Mouse (Mus musculus): Measurements from ENCODE around the gene Zfp790. TPM values are rescaled to one million over a fixed set of nuclear protein-coding genes. Genes with fewer than 3 reads are reported as not detected.
A peak's percentile ranks its signal among the peaks of the same experiment; 100 is the strongest.

Zfp790 gene
- polyA plus RNA-seq, 1 experiment from 2014 or later = 10.4 TPM

- Histone ChIP-seq H3K36me3 (ENCODE audit: control insufficient read depth, insufficient read depth, low read length) (peaks cover 24% of the 10 kb centered on the region), H3K9ac (ENCODE audit: low read length) (no peak overlapping the region), H3K27ac (replicated peaks in 1 of 2; ENCODE audit: control insufficient read depth in 1 of 2, insufficient read depth in 1 of 2, low read depth in 2 of 2, low read length in 2 of 2) (no peak overlapping the region), H3K4me3 (ENCODE audit: control insufficient read depth in 1 of 2, insufficient read depth in 1 of 2, low read depth in 1 of 2, low read length in 2 of 2) (no peak overlapping the region), H3K4me1 (ENCODE audit: control insufficient read depth in 2 of 2, insufficient read depth in 2 of 2, low read length in 2 of 2) (no peaks in the 10 kb centered on the region), H3K9me3 (ENCODE audit: control insufficient read depth, low read length) (no peaks in the 10 kb centered on the region), H3K4me2 (ENCODE audit: low read length) (no peak overlapping the region), H3K27me3 (ENCODE audit: control insufficient read depth, insufficient read depth, low read length) (no peaks in the 10 kb centered on the region)
- no peak for ATAC-seq (ENCODE audit: insufficient number of reproducible peaks, insufficient read depth, low FRiP score, low read depth)
- WGBS = 79% methylated on average over 1 of the region's 1 CpGs
Measured at GRCm38 (mm10) chr7:29842105-29842504, 26.2 kb downstream of the Zfp790 start.

GRCm38 (mm10) chr7:29844616-29845015 is 28.7 kb downstream of the Zfp790 start:
- Histone ChIP-seq H3K9me3 (ENCODE audit: control insufficient read depth, low read length) (no peaks in the 10 kb centered on the region), H3K27me3 (ENCODE audit: control insufficient read depth, insufficient read depth, low read length) (no peaks in the 10 kb centered on the region), H3K27ac (replicated peaks in 1 of 2; ENCODE audit: control insufficient read depth in 1 of 2, insufficient read depth in 1 of 2, low read depth in 2 of 2, low read length in 2 of 2) (no peak overlapping the region), H3K4me3 (ENCODE audit: control insufficient read depth in 1 of 2, insufficient read depth in 1 of 2, low read depth in 1 of 2, low read length in 2 of 2) (no peak overlapping the region), H3K4me2 (ENCODE audit: low read length) (no peak overlapping the region), H3K36me3 (ENCODE audit: control insufficient read depth, insufficient read depth, low read length) (peaks cover 24% of the 10 kb centered on the region), H3K4me1 (ENCODE audit: control insufficient read depth in 2 of 2, insufficient read depth in 2 of 2, low read length in 2 of 2) (no peaks in the 10 kb centered on the region), H3K9ac (ENCODE audit: low read length) (no peak overlapping the region)
- 81% methylated on average over 5 of the region's 5 CpGs for WGBS
- no peak for ATAC-seq (ENCODE audit: insufficient number of reproducible peaks, insufficient read depth, low FRiP score, low read depth)

DNA sequence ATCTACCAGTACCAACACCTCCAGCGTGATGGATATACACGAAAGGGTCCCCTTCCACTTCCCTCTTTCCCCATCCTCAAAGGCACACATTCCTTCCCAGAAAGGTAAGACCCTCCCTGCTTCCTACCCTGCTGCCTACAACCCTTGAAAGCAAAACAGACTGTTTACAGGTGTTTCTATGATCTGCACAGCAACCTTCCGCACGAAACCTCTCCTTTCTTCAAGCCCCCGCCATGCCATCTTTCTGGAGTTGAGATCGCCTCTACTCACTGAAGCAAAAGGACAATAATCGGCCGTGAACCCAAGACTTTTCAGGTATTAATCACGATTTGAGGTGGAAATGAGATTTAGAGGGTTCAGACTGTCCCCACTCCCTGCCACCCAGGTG is 36.9 kb downstream of the Zfp790 start:
- H3K36me3 ChIP-seq (ENCODE audit: control insufficient read depth, insufficient read depth, low read length) = no peaks in the 10 kb centered on the region
- peak overlapping the region; percentile 66 for H3K9ac ChIP-seq (ENCODE audit: low read length)
- H3K4me3 ChIP-seq (ENCODE audit: control insufficient read depth in 1 of 2, insufficient read depth in 1 of 2, low read depth in 1 of 2, low read length in 2 of 2) = peak overlapping the region; percentile 52 to 82
- no peaks in the 10 kb centered on the region for H3K9me3 ChIP-seq (ENCODE audit: control insufficient read depth, low read length)
- ATAC-seq (ENCODE audit: insufficient number of reproducible peaks, insufficient read depth, low FRiP score, low read depth) = no peak
- no peaks in the 10 kb centered on the region for H3K27me3 ChIP-seq (ENCODE audit: control insufficient read depth, insufficient read depth, low read length)
- H3K4me1 ChIP-seq (ENCODE audit: control insufficient read depth in 2 of 2, insufficient read depth in 2 of 2, low read length in 2 of 2) = peaks cover 4 to 5% of the 10 kb centered on the region in 2 experiments; a peak in 2 of 4 replicates
- WGBS = 60% methylated on average over 9 of the region's 9 CpGs
- H3K4me2 ChIP-seq (ENCODE audit: low read length) = peak overlapping the region; percentile 81
- H3K27ac ChIP-seq (replicated peaks in 1 of 2; ENCODE audit: control insufficient read depth in 1 of 2, insufficient read depth in 1 of 2, low read depth in 2 of 2, low read length in 2 of 2) = no peak overlapping the region

DNA sequence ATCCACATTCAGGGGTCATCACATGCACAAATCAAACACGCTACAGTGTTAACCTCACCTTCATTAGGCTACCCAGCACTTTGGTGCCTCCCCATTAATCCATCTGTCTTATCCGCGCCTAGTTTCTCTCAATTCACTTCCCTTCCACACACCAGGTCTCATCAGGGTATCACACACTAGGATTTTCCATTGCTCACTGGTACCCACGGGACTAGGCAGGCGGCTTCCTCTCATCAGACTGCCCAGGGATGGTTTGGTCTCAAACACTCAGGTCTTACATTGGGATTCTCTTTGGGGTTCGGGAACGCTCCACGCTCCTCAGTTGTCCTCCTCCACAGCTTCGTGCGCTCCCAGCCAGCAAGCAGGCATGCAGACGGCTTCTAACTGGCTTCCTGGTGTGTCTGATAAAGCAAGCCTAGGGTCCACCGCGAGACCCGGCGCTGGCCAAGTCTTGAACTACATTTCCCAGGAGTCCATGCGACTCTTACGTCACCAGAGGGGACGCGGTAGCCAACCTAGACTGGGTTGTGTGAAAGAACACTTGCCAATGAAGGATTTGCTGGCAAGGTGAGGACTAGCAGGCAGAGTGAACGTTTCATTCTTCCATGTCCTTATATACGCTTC is 37.4 kb downstream of the Zfp790 start, which contains the start of gene Zfp940:
Gene Zfp940, minus strand, starts transcription at position 451 of the 624 bp plus-strand sequence.
- WGBS = 1% methylated on average over 21 of the region's 21 CpGs

DNA sequence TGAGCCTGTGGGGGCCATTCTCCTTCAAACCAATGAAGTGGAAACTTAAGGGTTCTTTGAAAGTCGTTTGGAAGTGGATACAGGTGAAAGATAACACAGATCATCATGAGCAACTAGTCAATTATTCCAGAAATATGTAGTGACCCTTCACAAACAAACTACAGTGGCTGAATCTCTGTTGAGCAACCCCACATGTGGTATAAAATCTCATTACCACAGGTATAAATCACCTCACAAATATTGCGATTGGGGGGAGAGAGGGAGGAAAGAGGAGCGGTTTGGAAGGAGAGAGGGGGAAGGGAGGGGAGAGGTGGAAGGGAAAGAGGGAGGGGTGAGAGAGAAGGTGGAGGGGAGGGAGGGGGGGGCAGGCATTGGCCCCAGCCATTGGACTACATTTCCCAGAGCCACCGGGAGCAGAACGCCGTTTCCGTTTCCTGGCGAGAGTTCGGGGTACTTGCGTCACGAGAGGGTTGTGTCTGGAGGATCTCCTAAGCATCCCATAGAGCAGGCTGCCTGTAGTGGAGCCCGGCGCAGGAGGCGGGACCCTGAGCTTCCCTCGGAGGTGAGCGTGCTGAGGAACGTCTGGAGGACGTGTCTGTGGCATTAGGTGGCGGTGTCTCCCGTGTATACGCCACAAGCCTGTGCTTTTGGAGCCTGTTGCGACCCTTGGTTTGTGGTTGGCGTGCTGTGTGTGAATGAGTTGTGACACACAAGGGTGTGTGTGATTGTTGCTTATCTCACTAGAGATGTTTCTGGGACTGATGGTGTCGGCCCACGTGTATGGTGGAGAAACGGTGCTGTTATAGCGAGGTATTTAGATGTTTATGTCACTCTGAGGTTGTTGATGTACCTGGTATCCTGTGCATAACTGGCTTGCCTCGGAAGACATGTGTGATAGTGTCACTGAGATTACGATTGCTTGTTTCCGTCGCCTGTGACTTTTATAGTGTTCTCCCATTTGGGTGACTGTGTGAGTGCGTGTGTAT is 43.9 kb downstream of the Zfp790 start, which contains the start of gene Zfp420:
Gene Zfp420, plus strand, starts transcription at position 448 of the 986 bp plus-strand sequence.
- Histone ChIP-seq H3K9me3 (ENCODE audit: control insufficient read depth, low read length) (no peaks in the 10 kb centered on the region), H3K27me3 (ENCODE audit: control insufficient read depth, insufficient read depth, low read length) (no peaks in the 10 kb centered on the region), H3K9ac (ENCODE audit: low read length) (peak within 1 kb of the TSS; percentile 76), H3K27ac (replicated peaks in 1 of 2; ENCODE audit: control insufficient read depth in 1 of 2, insufficient read depth in 1 of 2, low read depth in 2 of 2, low read length in 2 of 2) (peak within 1 kb of the TSS; percentile 4 to 19; a peak in 2 of 4 replicates), H3K4me3 (ENCODE audit: control insufficient read depth in 1 of 2, insufficient read depth in 1 of 2, low read depth in 1 of 2, low read length in 2 of 2) (peak within 1 kb of the TSS; percentile 56 to 65), H3K36me3 (ENCODE audit: control insufficient read depth, insufficient read depth, low read length) (0 out of 2 replicates have a peak, but pooled peaks cover 6% of the 10 kb centered on the region), H3K4me2 (ENCODE audit: low read length) (peak within 1 kb of the TSS; percentile 82), H3K4me1 (ENCODE audit: control insufficient read depth in 2 of 2, insufficient read depth in 2 of 2, low read length in 2 of 2) (peaks cover 0 to 7% of the 10 kb centered on the region in 2 experiments; a peak in 1 of 4 replicates)
- WGBS = 4% methylated on average over 32 of the region's 32 CpGs
- ATAC-seq (ENCODE audit: insufficient number of reproducible peaks, insufficient read depth, low FRiP score, low read depth) = peak; percentile 93

More for the DNA sequence above, 37.4 kb downstream of the Zfp790 start, which contains the start of gene Zfp940:
- Histone ChIP-seq H3K9ac (ENCODE audit: low read length) (peak within 1 kb of the TSS; percentile 66), H3K9me3 (ENCODE audit: control insufficient read depth, low read length) (no peaks in the 10 kb centered on the region), H3K4me1 (ENCODE audit: control insufficient read depth in 2 of 2, insufficient read depth in 2 of 2, low read length in 2 of 2) (peaks cover 4 to 5% of the 10 kb centered on the region in 2 experiments; a peak in 2 of 4 replicates), H3K4me3 (ENCODE audit: control insufficient read depth in 1 of 2, insufficient read depth in 1 of 2, low read depth in 1 of 2, low read length in 2 of 2) (peak within 1 kb of the TSS; percentile 52 to 82), H3K27me3 (ENCODE audit: control insufficient read depth, insufficient read depth, low read length) (no peaks in the 10 kb centered on the region), H3K27ac (replicated peaks in 1 of 2; ENCODE audit: control insufficient read depth in 1 of 2, insufficient read depth in 1 of 2, low read depth in 2 of 2, low read length in 2 of 2) (no peak within 1 kb of the TSS), H3K4me2 (ENCODE audit: low read length) (peak within 1 kb of the TSS; percentile 81), H3K36me3 (ENCODE audit: control insufficient read depth, insufficient read depth, low read length) (no peaks in the 10 kb centered on the region)
- ATAC-seq (ENCODE audit: insufficient number of reproducible peaks, insufficient read depth, low FRiP score, low read depth) = peak; percentile 87

DNA sequence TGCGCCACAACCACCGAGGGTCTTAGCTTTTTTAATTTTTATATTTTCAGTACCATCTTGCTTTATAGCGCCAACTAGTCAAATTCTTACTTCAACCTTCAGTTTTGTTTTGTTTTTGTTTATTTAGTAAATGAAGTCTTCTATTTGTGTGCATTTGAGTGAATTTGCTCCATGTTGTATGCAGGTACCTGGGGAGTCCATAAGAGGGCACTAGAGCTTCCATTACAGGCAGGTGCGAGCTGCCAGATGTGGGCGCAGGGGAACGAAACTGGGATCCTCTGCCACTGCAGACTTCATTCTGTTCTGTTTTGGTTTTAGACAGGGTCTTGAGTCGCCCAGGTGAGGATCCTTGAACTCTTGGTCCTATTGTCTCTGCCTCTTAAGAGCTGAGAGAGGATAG is 45.7 kb downstream of the Zfp790 start:
- Histone ChIP-seq H3K27ac (replicated peaks in 1 of 2; ENCODE audit: control insufficient read depth in 1 of 2, insufficient read depth in 1 of 2, low read depth in 2 of 2, low read length in 2 of 2) (no peak overlapping the region), H3K27me3 (ENCODE audit: control insufficient read depth, insufficient read depth, low read length) (no peaks in the 10 kb centered on the region), H3K36me3 (ENCODE audit: control insufficient read depth, insufficient read depth, low read length) (0 out of 2 replicates have a peak, but pooled peaks cover 6% of the 10 kb centered on the region), H3K4me3 (ENCODE audit: control insufficient read depth in 1 of 2, insufficient read depth in 1 of 2, low read depth in 1 of 2, low read length in 2 of 2) (no peak overlapping the region), H3K4me1 (ENCODE audit: control insufficient read depth in 2 of 2, insufficient read depth in 2 of 2, low read length in 2 of 2) (peaks cover 0 to 7% of the 10 kb centered on the region in 2 experiments; a peak in 1 of 4 replicates), H3K9me3 (ENCODE audit: control insufficient read depth, low read length) (no peaks in the 10 kb centered on the region), H3K4me2 (ENCODE audit: low read length) (no peak overlapping the region), H3K9ac (ENCODE audit: low read length) (no peak overlapping the region)
- no peak for ATAC-seq (ENCODE audit: insufficient number of reproducible peaks, insufficient read depth, low FRiP score, low read depth)
- 91% methylated on average over 7 of the region's 7 CpGs for whole genome bisulfite sequencing

DNA sequence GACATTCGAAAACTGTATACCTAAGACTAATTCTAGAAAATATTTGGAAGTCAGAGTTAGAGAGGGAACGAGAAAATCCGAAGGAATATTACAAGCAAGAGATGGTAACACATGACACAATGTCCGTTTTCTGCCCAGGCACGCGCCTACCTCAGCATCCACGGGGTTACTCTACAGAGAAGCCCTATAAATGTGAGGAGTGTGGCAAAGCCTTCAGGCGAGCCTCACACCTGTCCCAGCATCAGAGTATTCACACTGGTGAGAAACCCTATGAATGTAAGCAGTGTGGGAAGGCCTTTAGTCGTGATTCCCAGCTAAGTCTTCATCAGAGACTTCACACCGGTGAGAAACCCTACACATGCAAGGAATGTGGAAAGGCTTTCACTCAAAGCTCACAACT is 58.3 kb downstream of the Zfp790 start:
- Histone ChIP-seq H3K9me3 (ENCODE audit: control insufficient read depth, low read length) (peaks cover 39% of the 10 kb centered on the region), H3K36me3 (ENCODE audit: control insufficient read depth, insufficient read depth, low read length) (peaks cover 23% of the 10 kb centered on the region), H3K4me1 (ENCODE audit: control insufficient read depth in 2 of 2, insufficient read depth in 2 of 2, low read length in 2 of 2) (no peaks in the 10 kb centered on the region), H3K27ac (replicated peaks in 1 of 2; ENCODE audit: control insufficient read depth in 1 of 2, insufficient read depth in 1 of 2, low read depth in 2 of 2, low read length in 2 of 2) (no peak overlapping the region), H3K27me3 (ENCODE audit: control insufficient read depth, insufficient read depth, low read length) (no peaks in the 10 kb centered on the region), H3K4me2 (ENCODE audit: low read length) (no peak overlapping the region), H3K4me3 (ENCODE audit: control insufficient read depth in 1 of 2, insufficient read depth in 1 of 2, low read depth in 1 of 2, low read length in 2 of 2) (no peak overlapping the region), H3K9ac (ENCODE audit: low read length) (no peak overlapping the region)
- WGBS = 92% methylated on average over 10 of the region's 10 CpGs
- no peak for ATAC-seq (ENCODE audit: insufficient number of reproducible peaks, insufficient read depth, low FRiP score, low read depth)
